Mouse (Mus musculus) liver, embryonic 14.5 days (tissue): ENCODE results near the gene G6pc.

Experiments used
- CTCF ChIP-seq: IDR thresholded peaks from 2 replicates; pipeline ENCODE4 v1.5.1; 2016; ENCODE audit warnings: antibody characterized with exemption, low read depth, control low read depth
- EP300 ChIP-seq: IDR thresholded peaks from 2 replicates; pipeline ENCODE4 v1.6.1; 2016; ENCODE audit warnings: antibody characterized with exemption, low read depth

DNA sequence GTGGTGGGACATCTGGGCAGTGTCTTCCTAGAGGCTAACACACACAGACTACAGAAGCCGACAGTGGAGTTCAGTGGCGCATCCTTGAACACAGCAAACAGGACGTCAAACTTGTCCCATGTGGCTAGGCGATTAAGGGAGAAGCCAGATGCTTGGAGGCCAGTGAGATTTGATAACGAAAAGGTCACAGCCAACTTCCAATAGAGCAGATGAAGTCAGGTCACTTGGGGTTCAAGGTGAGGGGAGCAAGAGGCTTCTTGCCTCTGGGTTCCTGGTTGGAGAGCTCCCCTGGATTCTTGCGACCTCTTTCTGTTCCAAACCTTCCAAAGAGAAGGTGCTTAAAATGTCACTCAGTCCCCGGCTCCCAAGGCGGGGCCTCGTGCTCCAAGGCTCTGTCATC is 7.6 kb upstream of the G6pc start:
- no peak for TF ChIP-seq CTCF
- TF ChIP-seq EP300 = no peak
